Mouse (Mus musculus) hindbrain, embryonic 12.5 days (tissue): ENCODE data around the gene Nps. TPM values are rescaled to one million over a fixed set of nuclear protein-coding genes. Genes with fewer than 3 reads are reported as not detected.

ENCODE experiments used
- ATAC-seq: fragments of 200-750 bp; cut with Nextera tagmentation; 2 replicates; pipeline ENCODE4 v1.8.0; 2017; ENCODE audit warnings: moderate TSS enrichment; ENCODE audit not compliant: low FRiP score
- H3K27ac ChIP-seq: fragments of 300-500 bp; sonication (generic); 2 replicates; pipeline ENCODE4 v1.5.1; 2016; ENCODE audit warnings: mild to moderate bottlenecking
- H3K27me3 ChIP-seq: fragments of 300-500 bp; sonication (generic); 2 replicates; pipeline ENCODE4 v1.6.1; 2016; ENCODE audit warnings: mild to moderate bottlenecking
- H3K36me3 ChIP-seq: fragments of 300-500 bp; sonication (generic); 2 replicates; pipeline ENCODE4 v1.6.1; 2016; ENCODE audit warnings: mild to moderate bottlenecking
- H3K4me1 ChIP-seq: fragments of 300-500 bp; sonication (generic); 2 replicates; pipeline ENCODE4 v1.6.1; 2016
- H3K4me2 ChIP-seq: fragments of 300-500 bp; sonication (generic); replicated peaks from 2 replicates; pipeline ENCODE4 v1.6.1; 2016; ENCODE audit warnings: mild to moderate bottlenecking
- H3K4me3 ChIP-seq: fragments of 300-500 bp; sonication (generic); 2 replicates; pipeline ENCODE4 v1.5.1; 2016; ENCODE audit warnings: mild to moderate bottlenecking
- H3K9ac ChIP-seq: fragments of 300-500 bp; sonication (generic); 2 replicates; pipeline ENCODE4 v1.6.1; 2016; ENCODE audit warnings: mild to moderate bottlenecking, moderate library complexity
- H3K9me3 ChIP-seq: fragments of 300-500 bp; sonication (generic); replicated peaks from 2 replicates; pipeline ENCODE4 v1.6.1; 2016; ENCODE audit warnings: mild to moderate bottlenecking
- WGBS: fragments of 180-500 bp; shearing (Covaris S2); methylation state at CpG from one replicate; pipeline ENCODE4 v1.1.7; 2016; 5-methylcytosine and 5-hydroxymethylcytosine counted together
- polyA plus RNA-seq: library from polyadenylated mRNA; unstranded; fragments of >200 nt; fragmentation: Nextera tagmentation; extraction: Ambion mirVana; gene quantifications from 2 replicates; pipeline ENCODE4 v1.2.1, GENCODE M21; 2016

Gene Nps
- polyA plus RNA-seq, 1 experiment from 2014 or later: not detected

DNA sequence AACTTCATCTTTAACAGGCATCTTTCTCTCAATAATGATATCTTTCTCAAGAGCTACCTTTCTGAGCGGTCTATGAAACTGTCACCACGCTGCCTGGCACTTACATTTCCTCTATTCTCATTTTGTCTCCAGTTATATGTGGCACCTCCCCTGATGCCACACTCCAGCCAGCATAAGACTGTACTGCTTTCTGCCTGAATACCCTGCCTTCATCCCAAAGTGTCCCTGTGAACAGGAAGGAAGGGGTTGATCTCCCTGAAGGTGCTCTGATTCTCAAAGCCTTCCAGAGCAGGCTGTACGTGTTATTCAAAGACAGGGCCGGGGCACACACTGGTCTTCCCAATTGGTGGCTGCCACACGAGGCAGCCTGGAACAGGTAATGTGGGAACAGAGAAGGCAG, 12.1 kb upstream of the Nps start:
- H3K9me3 ChIP-seq: no peaks in the 10 kb centered on the region
- H3K9ac ChIP-seq: no peak overlapping the region
- H3K36me3 ChIP-seq: no peaks in the 10 kb centered on the region
- H3K4me3 ChIP-seq: no peak overlapping the region
- no peak overlapping the region for H3K27ac ChIP-seq
- 86% methylated on average over 5 of the region's 5 CpGs for WGBS
- ATAC-seq: no peak
- H3K27me3 ChIP-seq: no peaks in the 10 kb centered on the region
- H3K4me1 ChIP-seq: no peaks in the 10 kb centered on the region
- no peak overlapping the region for H3K4me2 ChIP-seq

DNA sequence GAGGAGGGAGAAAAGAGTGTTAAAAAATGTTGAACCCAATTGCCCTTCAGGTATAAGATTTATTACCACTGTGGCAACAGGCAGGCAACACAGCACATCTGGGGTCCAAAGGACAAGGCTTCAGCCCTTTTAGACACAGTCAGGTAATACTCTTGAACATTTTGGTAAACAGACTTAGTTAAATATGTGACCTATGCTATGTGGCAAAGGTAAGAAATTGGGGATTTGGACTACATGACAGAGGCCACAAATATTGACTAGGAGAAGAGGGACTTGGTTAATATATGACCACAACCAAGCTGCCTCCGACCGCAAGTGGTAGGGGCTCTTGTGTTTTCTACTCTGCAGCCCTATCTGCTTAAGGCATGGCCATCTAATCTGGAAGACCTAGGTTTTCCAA, 5.3 kb upstream of the Nps start:
- Histone ChIP-seq H3K9ac (no peak overlapping the region), H3K4me3 (no peak overlapping the region), H3K9me3 (no peaks in the 10 kb centered on the region), H3K36me3 (no peaks in the 10 kb centered on the region), H3K4me2 (no peak overlapping the region), H3K4me1 (no peaks in the 10 kb centered on the region), H3K27me3 (no peaks in the 10 kb centered on the region), H3K27ac (no peak overlapping the region)
- 95% methylated on average over 2 of the region's 2 CpGs for WGBS
- no peak for ATAC-seq

DNA sequence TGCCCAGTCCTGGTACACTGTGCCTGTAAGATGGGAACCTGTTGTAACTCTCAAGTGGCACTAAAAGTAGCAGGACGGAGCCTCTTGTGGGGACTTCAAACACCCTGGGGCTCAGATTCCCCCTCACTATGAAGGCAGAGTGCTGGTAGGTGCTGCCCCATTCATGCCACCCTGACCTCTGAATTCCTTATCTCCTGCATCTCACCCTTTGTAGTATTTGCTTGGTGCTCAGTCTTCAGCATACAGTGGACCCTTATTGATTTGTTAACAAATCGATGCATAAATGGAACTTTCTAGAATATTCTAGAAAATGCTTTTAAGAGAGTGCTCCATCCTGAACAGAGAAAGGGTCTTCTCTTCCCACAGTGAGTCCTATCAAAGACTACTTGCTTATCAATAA, 4.1 kb upstream of the Nps start:
- ATAC-seq: no peak
- H3K9me3 ChIP-seq: no peaks in the 10 kb centered on the region
- H3K4me3 ChIP-seq: no peak overlapping the region
- H3K4me1 ChIP-seq: no peaks in the 10 kb centered on the region
- H3K27ac ChIP-seq: no peak overlapping the region
- 93% methylated on average over 2 of the region's 2 CpGs for WGBS
- H3K9ac ChIP-seq: no peak overlapping the region
- no peak overlapping the region for H3K4me2 ChIP-seq
- H3K27me3 ChIP-seq: no peaks in the 10 kb centered on the region
- no peaks in the 10 kb centered on the region for H3K36me3 ChIP-seq

DNA sequence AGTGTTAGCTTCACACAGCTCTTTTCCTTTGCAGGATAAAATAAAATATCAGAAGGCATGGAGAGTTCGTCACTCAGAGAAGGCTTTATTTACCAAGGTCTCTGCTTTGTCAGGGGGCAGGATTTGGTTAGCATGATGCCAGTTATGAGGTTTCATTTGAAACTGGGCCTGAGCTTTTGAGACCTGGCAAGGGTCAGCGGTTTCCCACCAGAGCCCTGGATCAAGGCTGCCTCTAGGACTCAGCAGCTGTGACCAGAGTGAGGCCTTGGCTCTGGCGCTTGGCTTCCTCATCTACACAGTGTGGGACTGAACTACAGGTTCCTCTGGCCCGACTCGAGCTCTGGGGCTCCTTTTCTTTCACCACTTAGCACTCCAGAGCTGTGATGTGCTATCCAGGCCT, 12.5 kb downstream of the Nps start:
- Histone ChIP-seq H3K4me1 (no peaks in the 10 kb centered on the region), H3K27ac (no peak overlapping the region), H3K4me3 (no peak overlapping the region), H3K4me2 (no peak overlapping the region), H3K36me3 (no peaks in the 10 kb centered on the region), H3K27me3 (no peaks in the 10 kb centered on the region), H3K9ac (no peak overlapping the region), H3K9me3 (no peaks in the 10 kb centered on the region)
- 78% methylated on average over 5 of the region's 5 CpGs for WGBS
- no peak for ATAC-seq

DNA sequence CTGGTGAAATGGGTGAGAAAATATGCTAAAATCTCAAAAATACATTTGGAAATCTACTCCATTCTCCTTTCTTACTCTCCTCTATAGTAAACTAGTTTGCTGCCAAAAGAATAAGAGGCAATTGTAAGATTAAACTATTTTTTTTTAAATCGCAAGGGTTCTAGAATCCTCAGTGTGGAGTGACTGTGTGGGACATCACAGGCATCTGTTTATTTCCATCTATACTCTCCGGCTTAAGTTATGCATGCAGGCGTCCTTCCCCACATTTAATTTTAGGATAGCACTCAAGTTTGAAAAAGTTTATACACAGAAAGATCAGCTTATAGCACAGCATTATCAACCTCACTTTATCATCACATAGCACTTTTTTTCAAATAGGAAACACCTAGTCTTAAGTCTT, 24.7 kb downstream of the Nps start:
- Histone ChIP-seq H3K27me3 (no peaks in the 10 kb centered on the region), H3K4me2 (no peak overlapping the region)
- 93% methylated on average over 3 of the region's 3 CpGs for WGBS

DNA sequence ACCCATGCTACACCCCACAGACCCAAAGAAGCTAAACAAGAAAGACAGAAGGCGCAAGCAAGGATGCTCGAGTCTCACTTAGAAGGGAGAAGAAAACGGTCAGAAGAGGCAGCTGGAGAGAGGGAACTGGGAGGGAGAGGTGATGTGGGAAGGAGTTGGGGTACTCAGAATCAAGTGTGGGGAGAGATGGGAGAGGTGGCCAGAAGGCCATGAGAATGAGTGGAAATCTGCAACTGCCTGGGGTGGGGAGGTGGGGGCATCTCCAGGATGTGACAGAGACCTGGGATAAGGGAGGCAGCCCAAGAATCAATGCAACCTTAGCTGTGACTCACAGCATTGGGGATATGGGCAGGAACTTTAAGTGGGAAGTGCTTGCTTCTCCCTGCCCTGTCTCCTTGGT, 31.5 kb downstream of the Nps start:
- 88% methylated on average over 3 of the region's 3 CpGs for WGBS

More for the DNA sequence above, 24.7 kb downstream of the Nps start:
- Histone ChIP-seq H3K36me3 (no peaks in the 10 kb centered on the region), H3K4me1 (no peaks in the 10 kb centered on the region), H3K27ac (no peak overlapping the region), H3K9me3 (no peaks in the 10 kb centered on the region), H3K9ac (no peak overlapping the region), H3K4me3 (no peak overlapping the region)
- ATAC-seq: no peak

DNA sequence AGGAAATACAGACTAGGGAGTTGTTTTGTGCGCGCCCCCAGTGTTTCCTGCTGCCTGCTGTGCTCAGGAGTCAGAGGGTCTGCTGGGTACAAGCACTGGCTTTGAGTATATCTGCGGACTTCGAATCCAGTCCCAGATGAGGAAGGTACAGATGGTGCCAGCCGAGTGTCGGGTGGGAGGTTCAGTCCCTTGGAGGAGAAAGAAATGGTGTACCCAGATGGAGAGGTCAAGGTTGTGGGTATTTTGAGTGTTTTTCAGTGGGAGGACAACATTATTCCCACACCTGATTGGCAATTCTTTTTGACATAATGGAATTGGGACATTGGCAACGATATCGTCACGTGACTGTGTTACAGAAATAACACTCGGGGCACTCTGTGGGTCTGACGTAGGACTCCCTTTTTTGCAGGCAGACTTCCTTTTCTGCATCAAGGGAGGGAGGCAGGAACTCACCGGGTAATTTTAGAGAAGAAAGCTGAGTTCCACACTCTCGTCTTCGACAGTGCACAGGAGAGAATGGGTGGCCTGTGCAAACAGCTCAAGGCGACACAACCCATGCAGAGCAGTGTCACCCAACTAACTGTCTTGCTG, 33.2 kb downstream of the Nps start:
- 91% methylated on average over 15 of the region's 15 CpGs for WGBS
- Histone ChIP-seq H3K27ac (no peak overlapping the region), H3K4me2 (no peak overlapping the region), H3K36me3 (no peaks in the 10 kb centered on the region), H3K27me3 (no peaks in the 10 kb centered on the region), H3K9me3 (no peaks in the 10 kb centered on the region), H3K4me3 (no peak overlapping the region), H3K4me1 (no peaks in the 10 kb centered on the region), H3K9ac (no peak overlapping the region)
- ATAC-seq: no peak

More for the DNA sequence above, 31.5 kb downstream of the Nps start:
- Histone ChIP-seq H3K27me3 (no peaks in the 10 kb centered on the region), H3K9me3 (no peaks in the 10 kb centered on the region), H3K36me3 (no peaks in the 10 kb centered on the region), H3K4me1 (no peaks in the 10 kb centered on the region), H3K9ac (no peak overlapping the region), H3K4me3 (no peak overlapping the region), H3K4me2 (no peak overlapping the region), H3K27ac (no peak overlapping the region)
- no peak for ATAC-seq

DNA sequence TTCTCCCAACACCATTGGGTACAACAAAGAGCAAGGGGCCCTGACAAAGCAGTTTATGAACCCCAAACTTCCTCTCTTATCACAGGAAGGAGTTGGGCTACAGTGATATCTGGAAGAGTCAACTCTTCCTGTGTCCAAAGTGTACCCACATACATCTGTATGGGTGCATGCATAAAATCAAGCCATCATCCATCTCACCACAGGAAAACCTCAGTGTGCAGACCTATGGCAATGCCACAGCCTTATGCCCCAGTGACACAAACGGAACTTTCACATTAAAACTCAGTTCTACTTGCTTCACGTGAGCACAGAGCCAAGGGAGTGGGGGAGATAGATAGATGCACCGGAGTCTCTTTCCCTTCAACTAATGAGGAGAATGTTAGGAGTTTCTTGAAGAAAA, 36.0 kb downstream of the Nps start:
- H3K27ac ChIP-seq: no peak overlapping the region
- ATAC-seq: no peak
- no peaks in the 10 kb centered on the region for H3K27me3 ChIP-seq
- no peak overlapping the region for H3K9ac ChIP-seq
- 92% methylated on average over 3 of the region's 3 CpGs for WGBS
- no peaks in the 10 kb centered on the region for H3K9me3 ChIP-seq
- H3K4me3 ChIP-seq: no peak overlapping the region
- no peaks in the 10 kb centered on the region for H3K36me3 ChIP-seq
- H3K4me2 ChIP-seq: no peak overlapping the region
- H3K4me1 ChIP-seq: no peaks in the 10 kb centered on the region

DNA sequence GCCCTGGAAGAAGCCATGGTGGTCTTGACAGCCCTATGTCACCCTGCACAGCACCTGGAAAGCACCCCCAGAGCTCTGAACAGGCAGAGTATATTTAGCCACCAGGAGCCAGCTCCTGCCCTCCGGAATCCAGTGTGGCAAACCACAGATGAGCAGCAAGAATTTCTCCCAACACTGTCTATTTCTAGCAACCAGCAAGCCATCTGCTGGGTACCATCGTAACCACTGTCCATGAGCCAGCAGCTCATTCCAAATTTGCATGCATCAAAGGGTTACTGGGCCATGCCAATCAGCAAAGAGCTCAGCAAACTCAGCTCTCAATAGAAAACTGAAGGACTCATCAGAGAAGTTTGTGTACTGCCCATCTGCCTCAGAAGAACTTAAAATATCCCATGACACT, 46.0 kb downstream of the Nps start:
- Histone ChIP-seq H3K4me2 (no peak overlapping the region), H3K9ac (no peak overlapping the region), H3K4me1 (no peaks in the 10 kb centered on the region), H3K27ac (no peak overlapping the region), H3K36me3 (no peaks in the 10 kb centered on the region), H3K27me3 (no peaks in the 10 kb centered on the region), H3K4me3 (no peak overlapping the region), H3K9me3 (no peaks in the 10 kb centered on the region)
- ATAC-seq: no peak
- WGBS: 89% methylated on average over 2 of the region's 2 CpGs

Other genes starting within 250 kb of the Nps start
- 0.10 TPM in 1 of 2 replicates, not detected in the other for gene Foxi2, start 151.6 kb downstream of the Nps start, polyA plus RNA-seq